Mouse (Mus musculus): ENCODE results near the gene Stk24.
A peak's percentile ranks its signal among the peaks of the same experiment; 100 is the strongest.

Gene Stk24

DNA sequence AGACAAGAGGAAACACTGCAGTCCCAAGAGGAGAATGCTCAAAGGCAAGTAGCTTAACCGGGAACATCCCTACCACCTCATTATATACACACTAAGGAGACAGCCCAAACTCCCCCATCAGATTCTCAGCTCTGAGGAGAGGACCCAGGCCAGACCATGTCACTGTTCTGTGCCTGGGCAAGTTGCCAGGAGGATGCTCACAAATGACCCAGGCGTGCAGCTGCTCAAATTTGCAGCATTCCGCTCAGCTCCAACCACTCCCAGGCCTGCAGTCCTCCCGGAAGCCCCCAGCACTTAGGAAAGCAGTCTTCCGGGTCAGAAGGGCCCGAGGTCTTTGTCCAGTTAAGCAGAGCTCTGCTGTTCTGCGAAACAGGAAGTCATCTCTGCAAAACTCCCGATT lies 31.6 kb downstream of the Stk24 start:
- DNase-seq = peak in 1 of 2 experiments; percentile 37

DNA sequence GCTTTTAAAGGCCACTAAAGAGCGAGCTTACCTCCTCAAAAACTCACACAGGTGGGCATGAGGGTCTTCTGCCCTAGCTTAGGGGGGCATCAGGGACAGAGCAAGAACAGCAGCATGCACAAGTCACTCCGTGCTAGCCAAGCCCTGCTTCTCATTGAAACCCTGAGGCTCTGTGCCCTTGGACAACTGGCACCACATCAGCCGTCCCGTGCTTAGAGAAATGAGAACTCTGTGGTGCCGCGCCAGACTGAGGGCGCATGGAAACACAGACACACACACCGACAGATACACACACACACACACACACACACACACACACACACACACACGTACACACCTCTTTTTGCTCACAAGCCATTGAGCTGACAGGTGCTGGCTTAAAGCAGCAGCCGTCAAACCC lies 32.7 kb downstream of the Stk24 start:
- no peak for DNase-seq

DNA sequence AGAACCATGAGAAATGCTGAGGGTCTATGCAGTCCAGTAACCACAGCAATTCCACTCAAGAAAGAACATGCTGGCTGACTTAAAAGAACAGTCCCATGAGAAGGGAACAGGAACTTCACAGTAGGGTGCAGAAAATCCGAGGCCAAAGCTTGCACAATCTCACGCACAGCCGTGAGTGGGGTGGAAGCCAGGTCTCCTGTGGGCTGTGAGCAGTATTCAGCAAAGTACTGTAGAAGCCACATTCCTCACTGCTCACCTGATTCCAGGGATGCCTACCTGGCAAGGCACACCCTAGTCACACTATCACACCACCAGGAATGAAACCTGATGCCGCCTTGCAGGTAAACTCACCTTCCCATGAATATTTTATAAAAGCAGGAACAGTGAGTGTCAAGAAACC lies 33.2 kb downstream of the Stk24 start:
- peak; percentile 36 to 52 for DNase-seq

DNA sequence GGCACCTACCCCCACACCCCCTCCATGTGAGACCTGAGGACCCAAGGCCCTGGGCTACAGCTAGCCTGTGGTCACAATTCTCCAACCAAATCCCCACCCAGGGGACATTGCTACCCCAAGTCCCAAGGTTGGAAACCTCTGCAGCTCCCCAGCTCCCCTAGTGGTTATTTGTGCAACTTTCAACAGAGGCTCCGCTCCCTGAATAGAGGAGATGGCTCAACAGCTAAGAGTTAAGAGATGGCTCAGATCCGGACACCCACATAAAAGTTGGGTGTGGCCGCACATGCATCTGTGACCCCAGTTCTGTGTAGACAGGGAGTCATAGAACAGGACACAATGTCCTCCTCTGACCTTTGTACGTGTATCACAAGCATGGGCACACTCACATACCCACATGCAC lies 33.8 kb downstream of the Stk24 start:
- DNase-seq = no peak

DNA sequence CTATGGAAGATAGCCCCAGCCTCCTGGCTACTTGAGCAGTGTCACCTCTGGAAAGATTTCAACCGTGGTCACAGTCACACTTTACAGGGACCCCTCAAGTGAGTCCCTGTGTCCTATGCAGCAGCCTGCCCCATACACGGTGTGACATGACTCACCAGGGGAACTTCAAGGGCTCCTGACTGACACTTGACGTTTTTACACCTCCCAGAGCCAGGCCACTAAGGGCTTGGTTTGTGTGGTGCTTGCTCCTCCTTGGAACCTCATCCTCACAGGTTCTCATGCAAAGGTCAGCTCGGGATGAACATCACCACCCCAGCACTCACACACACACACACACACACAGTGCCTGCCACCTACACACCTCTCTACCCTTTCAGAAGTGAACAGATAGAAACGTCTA lies 34.9 kb downstream of the Stk24 start:
- DNase-seq = no peak

DNA sequence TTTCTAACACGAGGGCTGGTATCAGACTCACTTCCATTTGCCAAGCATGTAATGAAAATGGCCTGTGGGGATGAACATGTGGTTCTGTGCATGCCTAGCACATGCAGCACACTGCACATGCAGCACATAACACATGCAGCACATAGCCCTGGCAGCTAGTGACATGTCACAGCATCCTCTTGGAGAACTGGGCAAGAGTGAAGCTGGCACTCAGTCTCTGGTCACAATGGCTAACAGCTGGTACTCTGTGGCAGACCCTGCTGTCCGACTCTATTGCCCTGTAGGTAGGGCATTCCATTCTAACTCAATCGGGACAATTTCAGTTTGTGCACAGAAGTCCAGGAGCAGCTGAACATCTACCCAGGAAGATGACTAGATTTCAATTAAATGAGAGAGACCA lies 36.9 kb downstream of the Stk24 start:
- DNase-seq = no peak

DNA sequence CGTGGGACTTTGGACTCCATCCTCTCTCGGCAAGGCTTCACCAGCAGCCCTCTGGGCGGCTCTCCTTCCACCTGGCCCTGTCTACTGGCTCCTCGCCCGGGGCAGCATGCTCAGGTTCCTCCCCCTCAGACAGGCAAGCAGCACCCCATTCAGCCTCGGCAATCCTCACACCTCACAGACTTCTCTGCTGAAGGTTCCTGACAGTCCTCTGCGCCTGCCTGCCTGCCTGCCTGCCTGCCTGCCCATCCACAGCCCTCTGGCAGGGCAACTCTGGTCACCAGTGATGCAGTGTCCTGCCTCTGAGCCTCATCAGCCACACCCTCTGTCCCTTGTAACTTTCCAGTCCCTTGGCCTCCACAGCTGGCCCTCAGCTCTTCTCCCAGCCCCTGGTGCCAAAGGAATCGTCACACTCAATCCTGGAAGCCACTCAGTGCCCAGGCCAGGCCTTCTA lies 39.8 kb downstream of the Stk24 start:
- DNase-seq = peak; percentile 74 to 83

DNA sequence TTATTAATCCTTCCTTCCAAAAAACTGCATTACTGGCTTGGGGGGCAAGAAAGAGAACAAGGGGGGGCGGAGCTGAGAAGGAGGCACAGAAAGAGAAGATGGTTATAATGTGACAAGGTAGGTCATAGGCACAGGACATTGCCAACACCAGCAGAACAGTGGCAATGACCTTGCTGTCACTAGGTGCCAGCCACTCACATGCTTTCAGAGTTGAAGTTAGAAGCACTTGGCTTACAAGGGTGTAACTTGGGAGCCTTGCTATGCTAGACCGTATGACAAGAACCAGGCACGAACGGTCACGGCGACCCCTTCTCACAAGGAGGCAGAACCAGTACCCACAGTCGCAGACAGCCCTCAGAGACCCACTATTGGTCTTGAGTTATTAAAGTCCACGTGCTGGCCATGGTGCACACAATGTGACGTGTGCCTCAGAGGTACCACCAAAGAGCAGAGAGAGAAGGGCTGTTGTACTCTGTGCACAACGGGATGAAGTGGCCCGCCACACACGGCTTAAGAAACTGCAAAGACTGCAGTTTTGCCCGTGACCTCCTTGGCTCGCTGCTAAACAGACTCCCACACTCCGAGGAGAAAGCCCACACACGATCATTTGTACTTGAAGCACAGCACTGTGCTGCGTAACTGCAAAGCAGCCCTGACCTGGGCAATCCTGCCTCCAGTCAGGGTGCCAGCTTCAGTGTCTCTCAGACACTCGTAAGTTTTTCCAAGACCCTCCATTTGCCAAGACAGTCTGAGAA lies 40.8 kb downstream of the Stk24 start:
- DNase-seq = no peak

DNA sequence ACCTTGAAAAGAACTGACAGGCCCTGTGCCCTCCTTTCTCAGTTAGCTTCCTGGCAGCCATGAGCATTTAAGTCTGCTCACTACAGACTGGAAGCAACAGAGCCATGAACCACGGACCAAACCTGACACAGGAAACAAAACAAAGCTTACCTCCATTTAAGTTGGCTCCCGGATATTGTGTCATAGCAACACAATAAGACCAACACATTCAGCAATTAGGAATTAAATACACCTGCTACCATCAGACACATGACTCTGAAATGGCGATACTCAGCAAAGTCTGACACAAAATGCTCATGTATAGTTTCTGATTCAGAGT lies 49.8 kb downstream of the Stk24 start:
- DNase-seq = no peak

DNA sequence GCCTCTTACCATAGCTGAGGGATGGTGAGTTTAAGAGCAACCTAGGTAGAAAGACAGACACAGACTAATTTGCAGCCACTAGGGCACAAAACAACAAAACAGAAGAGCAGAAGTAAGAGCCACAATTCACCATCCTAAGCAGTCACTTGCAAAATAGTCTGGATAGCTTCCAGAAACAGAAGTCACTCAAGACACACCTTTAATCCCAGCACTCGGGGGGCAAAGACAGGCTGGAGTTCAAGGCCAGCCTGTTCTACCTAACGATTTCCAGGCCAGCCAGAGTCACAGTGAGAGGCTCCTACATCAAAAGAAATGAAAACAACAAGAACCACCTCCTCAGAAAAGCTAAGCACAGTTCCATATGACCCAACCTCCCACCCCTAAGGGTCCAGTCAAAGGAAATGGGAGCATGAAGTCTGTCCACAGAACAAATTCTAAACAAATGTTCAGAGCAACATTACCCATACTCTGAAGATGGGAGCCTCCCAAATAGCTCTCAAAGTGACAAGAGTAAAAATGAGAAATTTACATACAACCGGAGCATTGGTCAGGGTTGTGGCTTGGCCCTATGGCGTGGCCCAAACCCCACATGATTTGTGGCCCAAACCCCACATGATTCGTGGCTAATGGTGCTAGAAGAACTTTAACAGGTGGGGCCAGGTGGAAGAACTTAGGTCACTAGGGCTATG lies 50.3 kb downstream of the Stk24 start:
- no peak for DNase-seq

DNA sequence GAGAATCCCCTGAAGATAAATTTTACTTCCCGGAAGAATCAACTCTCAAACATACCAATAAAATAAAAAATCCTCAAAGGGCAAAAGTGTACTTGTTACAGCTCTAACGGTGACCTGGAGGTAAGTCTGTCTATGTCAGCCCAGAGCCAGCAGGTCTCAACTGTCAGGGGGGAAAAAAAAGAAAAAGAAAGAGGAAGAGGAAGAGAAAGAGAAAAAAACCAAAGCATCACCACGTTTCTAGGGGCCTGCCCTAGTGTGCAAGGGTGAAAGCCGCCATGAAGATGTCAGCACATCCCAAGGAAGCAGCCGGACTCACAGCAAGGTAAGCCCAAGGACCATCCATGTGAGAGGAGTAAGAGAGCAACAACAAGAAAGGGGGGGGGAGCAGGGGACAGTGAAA lies 50.9 kb downstream of the Stk24 start:
- no peak for DNase-seq

DNA sequence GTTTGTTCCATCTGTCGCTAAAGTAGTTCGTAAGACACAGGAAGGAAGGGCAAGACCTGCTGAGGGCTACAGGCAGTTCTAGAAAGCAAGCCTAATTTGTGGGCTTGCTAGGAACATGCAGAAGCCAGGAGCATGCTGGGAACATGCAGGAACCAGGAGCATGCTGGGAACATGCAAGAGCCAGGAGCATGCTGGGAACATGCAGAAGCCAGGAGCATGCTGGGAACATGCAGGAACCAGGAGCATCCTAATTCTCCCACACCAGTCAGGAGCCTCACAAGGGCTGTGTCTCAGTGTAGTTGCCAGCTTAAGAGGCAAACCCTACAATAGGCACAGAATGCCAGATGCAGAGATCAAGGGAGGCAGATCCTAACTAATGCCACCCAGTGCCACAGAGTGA lies 53.4 kb downstream of the Stk24 start:
- DNase-seq = peak; percentile 39 to 53

DNA sequence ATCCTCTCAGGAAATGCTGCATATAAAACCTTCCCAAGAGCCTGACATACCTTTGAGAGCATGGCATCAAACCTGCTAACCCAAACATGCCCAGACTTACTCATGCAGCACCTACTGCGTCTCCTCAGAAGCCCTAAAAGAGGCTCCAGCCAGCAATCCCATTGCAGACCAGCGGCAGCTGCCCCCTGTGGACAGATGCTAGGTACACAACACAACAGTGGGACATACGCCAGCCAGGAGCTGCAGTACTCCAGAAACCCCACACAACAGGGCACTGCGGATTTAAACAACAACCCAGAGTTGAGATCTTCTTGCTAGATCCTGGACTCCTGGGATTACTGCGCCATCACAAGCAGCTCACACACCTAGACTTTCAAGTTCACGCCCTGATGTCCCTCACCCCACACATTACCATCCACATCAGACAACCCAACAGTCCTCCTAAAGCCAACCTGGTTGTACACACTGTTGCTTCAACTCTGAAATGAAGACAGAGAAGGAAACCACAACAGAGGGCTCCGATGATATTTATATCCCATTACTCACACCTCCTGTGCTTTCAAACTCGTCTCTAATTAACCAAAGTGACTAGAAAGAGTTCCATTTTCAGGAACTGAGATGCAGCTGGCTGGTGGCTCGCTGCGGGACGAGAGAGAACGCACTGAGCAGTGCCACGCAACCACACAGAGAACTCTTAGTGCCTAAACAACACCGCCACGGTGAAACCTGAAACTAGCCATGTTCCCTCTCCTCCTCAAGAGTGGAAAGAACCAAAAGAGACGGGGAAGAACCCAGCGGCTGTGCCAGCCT lies 55.1 kb downstream of the Stk24 start:
- DNase-seq = no peak

DNA sequence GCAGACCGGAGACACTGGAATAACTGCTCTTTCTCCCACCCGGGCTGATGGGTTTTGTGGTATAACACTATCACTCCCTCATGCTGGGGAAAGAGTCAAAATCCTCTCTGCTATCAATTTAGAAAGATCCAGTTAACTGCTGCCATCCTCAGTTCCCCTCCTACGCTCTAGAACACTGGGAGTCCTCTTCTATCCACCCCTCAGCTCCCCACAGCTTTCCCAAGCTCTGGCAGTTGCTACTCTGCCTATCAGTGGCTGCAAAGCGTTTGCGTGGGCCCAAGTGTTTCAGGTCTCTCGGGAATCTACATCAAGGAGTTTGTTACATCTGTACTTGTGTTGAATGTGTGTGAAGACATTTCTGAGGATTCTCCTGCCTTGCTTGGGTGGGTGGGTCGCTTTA lies 57.2 kb downstream of the Stk24 start:
- no peak for DNase-seq

DNA sequence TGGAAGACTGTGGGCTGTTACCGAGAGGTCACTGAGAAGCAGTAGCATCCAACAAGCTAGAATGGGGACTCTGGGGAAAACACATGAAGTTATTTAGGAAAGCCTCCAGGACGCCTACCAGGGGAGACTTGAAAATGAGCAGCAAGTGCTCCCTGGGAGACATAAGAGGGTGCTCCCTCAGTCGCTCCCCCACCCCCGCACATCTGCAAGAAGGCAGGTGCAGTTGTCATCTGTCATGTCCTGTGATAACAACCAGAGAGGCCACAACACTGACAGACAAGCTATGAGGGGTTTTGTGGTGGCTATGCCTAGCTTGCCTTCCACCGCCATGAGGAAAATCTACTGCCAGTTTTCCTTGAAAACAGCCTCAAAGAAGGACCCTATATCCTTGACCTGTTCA lies 57.7 kb downstream of the Stk24 start:
- no peak for DNase-seq

DNA sequence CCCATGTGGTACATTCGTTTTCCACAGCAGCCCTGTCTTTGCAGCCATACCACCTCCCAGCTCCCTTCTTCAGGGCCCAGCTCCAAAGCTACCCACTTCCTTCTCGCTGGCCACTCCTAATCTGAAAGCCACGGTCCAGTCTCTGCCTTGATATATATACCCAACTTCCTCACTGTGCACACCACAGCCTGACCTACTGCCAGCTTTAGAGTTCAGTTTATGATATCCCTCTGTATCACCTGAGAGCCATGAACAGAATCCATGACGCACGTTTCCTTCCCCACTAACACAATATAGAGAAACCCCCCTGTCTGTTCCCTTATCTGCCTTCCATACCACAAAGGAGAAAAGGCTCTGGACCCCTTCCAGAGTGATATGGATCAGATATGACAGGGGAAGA lies 61.4 kb downstream of the Stk24 start:
- no peak for DNase-seq

DNA sequence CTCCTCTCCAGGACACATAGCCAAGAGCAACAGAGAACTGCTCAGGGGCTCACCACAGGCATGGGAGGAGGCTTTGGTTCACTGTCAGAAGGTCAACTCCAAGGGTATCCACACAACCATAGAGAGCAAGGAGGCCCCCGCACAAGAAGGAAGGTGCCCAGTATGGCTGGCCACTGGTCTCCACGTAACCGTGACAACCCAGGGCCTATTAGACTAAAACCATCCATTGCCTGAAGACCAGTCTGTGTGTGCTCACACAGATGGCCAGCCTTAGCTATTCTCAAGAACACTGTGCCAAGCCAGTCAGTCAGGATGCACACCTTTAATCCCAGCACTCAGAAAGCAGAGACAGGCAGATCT lies 62.5 kb downstream of the Stk24 start:
- no peak for DNase-seq

DNA sequence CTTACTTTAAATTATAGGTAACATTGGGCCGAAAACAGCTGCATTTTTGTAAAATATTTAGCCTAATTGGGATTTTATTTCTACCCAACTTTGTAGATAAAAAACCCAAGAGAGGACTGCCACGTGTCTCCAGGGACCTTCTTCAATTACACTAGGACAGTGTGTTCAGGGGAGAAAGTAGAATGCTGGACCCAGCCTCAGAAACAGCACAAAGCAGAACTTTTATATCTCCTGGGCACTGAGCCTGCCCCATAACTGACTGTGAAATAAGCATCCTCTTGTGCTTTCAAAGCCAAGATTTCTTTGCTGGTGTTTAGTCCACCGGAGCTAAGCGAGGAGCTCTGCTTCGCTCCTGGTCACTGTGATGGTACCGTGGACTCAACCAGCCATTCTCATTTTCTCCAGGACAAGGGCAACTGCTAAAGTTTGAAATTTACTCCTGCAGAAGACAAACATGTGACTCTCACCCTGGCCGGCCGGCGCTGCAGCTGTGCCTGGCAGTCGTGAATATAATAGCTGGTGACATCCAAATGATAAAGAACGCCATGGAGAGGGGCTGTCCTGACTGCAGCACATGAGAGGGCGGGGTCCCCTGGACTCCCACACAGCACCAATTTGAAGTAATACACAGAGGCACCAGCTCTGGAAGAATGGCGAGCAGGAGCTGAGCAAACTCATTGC lies 63.0 kb downstream of the Stk24 start:
- no peak for DNase-seq

DNA sequence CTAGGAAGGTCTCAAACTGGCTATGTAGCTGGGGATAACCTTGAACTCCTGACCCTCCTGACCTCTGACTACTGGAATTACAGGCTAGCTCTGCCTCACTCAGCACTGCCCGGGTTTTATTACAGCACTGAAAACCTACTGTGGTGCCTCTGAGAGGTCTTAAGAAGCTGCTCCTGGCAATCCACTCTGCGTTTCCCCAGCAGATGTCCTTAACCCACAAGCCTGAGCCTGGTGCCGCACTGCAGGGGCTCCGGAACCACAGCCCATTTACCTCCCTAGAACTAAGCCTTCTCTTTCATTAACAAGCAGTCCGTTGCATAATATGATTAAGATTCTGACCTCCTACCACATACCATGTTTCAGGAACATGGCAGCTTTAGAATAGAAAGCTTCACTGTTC lies 63.7 kb downstream of the Stk24 start:
- DNase-seq = peak in 1 of 2 experiments; percentile 23

DNA sequence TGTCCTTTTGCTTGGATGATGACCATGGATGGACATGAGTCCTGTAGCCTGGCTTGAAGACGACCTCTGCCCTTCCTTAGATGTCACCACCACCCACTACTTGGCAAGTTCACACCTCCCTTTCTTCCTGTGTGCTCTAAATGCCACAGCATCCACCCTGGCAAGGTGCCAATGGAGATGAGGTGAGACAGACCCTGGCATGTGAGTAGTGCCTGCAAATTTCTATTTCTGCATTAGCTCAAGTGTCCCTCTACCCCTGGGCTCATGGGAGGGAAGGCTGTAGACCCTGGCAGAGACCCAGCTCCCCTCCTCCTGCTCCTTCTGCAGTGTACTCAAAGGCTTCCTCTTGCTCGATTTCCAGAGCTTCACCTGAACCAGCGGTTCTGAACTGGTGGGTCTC lies 64.9 kb downstream of the Stk24 start:
- peak in 1 of 2 experiments; percentile 20 for DNase-seq

DNA sequence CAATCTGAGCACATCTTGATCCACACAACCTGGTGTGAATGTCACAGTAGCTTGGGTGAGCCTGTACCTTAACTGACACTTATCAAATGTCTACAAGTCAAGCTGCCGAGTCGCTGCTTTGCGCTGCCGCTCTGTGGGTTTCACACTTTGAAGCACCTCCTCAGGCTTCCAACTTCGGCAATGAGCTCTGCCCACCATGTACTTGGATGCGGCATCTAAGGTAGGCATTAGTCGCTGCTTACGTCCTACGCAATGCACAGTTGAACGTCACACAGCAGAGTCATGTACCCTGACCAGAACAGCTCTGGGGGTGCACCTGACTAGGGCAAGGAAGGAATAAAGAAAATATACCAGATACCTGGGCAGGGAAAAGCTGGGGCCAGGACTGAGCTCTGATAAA lies 66.5 kb downstream of the Stk24 start:
- no peak for DNase-seq

DNA sequence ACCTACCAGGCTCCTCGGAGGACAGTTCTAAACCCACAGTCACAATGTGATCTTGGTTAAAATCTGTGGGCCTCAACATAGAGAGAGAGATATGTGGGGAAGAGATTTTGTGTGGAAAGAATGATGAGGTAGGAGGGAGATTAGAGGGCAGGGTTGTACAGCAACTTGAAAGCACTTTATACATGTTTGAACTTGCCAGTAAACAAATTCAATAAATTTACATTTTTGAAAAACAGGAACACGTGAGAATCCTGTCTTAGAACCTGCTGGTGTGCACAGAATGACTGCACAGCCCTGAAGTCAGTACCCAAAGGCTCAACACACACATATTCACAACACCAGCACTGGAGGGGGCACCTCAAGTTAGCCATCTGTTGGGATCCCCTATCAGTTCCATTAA lies 68.7 kb downstream of the Stk24 start:
- DNase-seq = no peak

DNA sequence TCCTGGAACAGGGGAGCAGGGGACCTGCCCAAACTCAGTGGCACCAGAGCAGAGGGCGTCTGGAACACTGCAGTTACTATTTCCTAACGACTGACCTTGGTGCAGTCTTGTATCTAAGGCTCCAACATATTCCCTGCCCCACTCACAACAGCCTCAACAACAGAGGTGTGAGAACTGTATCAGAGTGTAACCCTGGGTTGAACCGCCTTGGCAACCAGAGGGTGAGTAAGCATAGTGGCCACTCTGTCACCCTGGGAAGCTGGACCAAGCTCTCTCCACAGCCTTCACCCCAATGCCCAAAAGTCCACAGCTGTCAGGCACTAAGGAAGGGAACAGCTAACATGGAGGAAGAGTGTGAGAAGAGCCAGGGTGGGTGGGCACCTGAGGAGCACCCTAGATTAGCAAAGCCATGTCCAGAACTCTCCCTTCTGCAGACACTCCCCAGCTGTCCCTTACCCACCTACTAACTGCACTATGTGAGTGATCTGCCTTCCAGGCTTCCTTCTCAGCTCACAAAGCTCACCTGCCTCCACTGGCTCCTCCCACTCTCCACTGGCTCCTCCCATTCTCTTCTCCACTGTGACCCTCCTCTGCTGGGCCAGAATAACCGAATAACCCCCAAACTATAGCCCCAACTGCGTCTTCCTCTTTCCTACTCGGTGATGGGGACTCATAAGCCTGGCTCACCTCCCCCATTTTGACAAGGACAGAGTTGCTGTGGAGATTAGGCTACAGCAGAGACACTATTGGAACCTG lies 69.3 kb downstream of the Stk24 start:
- no peak for DNase-seq

Data from cerebellum, postnatal 36 days (tissue).